Mouse (Mus musculus) colon, adult 2 months (tissue): ENCODE measurements around the gene Sfxn5. TPM values are rescaled to one million over a fixed set of nuclear protein-coding genes. Genes with fewer than 3 reads are reported as not detected.

Experiments
- polyA plus RNA-seq: library from polyadenylated mRNA; depleted of rRNA; stranded (reverse); fragments of >200 nt; gene quantifications from 2 replicates; pipeline ENCODE4 v1.2.3, GENCODE M21; 2012; rRNA removed

Sfxn5 gene
- 14.9 and 25.3 TPM in 2 replicates for polyA plus RNA-seq

GRCm38 (mm10) chr6:85333000-85333669 lies at the start of gene Sfxn5:
Gene Sfxn5, minus strand, starts transcription at chr6:85333422.

DNA sequence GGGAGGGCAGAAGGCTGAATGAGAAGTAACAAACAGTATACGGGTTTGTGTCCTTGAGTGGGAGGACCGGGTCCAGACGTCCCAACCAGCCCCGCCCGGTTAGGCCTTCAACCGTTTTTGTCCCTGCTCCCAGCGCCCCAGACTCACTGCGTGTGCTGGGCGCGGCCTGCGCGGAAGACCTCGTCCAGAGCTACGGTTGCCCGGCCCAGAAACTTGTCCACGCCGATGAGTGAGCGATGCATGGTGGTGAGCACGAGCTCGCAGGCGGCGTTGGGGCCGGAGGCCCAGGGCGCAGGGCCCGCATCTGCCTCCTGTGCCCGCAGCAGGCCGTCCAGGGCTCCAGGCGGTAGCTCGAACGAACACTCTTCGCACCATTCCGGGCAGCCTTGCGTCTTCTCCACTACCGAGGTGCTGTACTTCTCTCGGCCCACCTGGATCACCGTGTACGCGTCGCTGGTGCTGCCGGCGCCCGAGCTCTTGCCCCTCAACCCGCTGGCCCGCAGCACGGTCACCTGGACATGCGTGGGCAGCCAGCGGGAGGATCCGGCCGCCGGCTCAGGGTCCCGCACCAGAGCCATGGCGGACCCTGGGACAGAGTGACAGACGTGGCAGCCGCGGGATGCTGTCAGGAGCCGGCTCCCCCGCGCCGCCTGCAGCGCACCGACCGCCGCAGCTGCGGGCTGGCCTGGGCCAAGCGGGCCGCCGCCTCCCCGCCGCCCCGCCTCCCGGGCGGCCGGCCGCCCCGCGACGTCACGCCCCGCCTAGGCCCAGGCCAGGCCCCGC lies 40.9 kb upstream of the Sfxn5 start, which contains the start of gene Rab11fip5:
Rab11fip5 (minus strand) TSS at position 684 of the 783 bp plus-strand sequence.

DNA sequence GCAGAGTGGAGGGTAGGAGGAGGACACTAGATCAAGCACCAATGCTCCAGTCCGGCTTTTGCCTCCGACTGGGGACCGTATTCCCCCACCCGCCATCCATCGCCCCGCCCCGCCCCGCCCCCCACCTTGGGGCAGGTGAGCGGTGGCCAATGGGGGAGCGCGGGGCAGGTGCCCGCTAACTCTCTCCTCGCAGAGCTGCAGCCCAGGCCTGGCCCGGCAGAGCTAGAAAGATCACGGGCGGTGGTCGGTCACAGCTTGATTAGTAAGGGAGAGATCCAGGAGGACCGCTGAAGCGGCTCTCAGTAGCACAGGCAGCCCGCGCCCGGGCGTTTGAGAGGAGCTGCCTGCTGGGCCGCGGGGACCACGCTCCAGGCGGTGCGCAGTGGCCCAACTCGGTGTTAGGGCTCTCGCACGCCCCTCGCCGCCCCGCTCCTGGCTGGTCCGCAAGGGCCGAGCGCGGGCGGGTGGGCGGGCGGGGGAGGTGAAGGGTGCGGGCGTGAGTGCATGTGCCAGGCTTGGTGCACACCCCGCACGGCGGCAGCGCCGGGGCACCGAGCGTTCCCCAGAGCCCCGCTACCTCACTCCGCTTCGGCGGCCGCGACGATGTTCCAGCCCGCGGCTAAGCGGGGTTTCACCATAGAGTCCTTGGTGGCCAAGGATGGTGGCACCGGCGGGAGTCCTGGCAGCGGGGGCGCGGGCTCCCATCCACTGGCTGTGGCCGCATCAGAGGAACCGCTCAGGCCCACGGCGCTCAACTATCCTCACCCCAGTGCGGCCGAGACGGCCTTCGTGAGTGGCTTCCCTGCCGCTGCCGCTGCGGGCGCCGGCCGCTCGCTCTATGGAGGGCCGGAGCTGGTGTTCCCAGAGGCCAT lies 145.6 kb downstream of the Sfxn5 start, which contains the start of gene Emx1:
Emx1 (plus strand) TSS at position 99 of the 872 bp plus-strand sequence.

Other genes starting within 250 kb of the Sfxn5 start
- 47.0 and 51.0 TPM in 2 replicates for gene Spr, start 195.7 kb downstream of the Sfxn5 start, polyA plus RNA-seq
- not detected in 2 replicates for gene Emx1, start 146.0 kb downstream of the Sfxn5 start, polyA plus RNA-seq
- gene Rab11fip5, start 41.2 kb upstream of the Sfxn5 start, polyA plus RNA-seq = 11.1 and 13.5 TPM in 2 replicates
- gene Noto, start 90.5 kb upstream of the Sfxn5 start, polyA plus RNA-seq = not detected in 2 replicates
- gene Smyd5, start 98.6 kb upstream of the Sfxn5 start, polyA plus RNA-seq = 10.9 and 13.1 TPM in 2 replicates
- gene Cct7, start 118.1 kb upstream of the Sfxn5 start, polyA plus RNA-seq = 76.6 and 82.9 TPM in 2 replicates
- 20.3 and 29.0 TPM in 2 replicates for gene Pradc1, start 118.5 kb upstream of the Sfxn5 start, polyA plus RNA-seq
- 0.36 and 0.51 TPM in 2 replicates for gene Fbxo41, start 169.6 kb upstream of the Sfxn5 start, polyA plus RNA-seq
- not detected in 2 replicates for gene Egr4, start 180.2 kb upstream of the Sfxn5 start, polyA plus RNA-seq